Mouse (Mus musculus) erythroblast, embryonic 14.5 days (primary cell): Measurements from ENCODE around the gene Them7.

Experiments
- GATA1 ChIP-seq: IDR thresholded peaks from 2 replicates; pipeline ENCODE4 v1.6.1; 2012; ENCODE audit warnings: low read length, inconsistent platforms, mixed read lengths
- TAL1 ChIP-seq: IDR thresholded peaks from 3 replicates; pipeline ENCODE4 v1.6.1; 2012; ENCODE audit warnings: low read length, inconsistent platforms, mixed read lengths

GRCm38 (mm10) chr2:105372727-105373126 lies 148.6 kb downstream of the Them7 start:
- TF ChIP-seq GATA1, result no peak
- no peak for TF ChIP-seq TAL1
